Mouse (Mus musculus) CD4-positive helper T cell, adult 2 months (primary cell): ENCODE data around the gene Golga5.

Experiments used
- DNase-seq: peaks from one replicate; pipeline ENCODE4 v3.0.0-alpha.2; 2012; ENCODE audit warnings: low read depth, missing footprints, low spot score

Golga5 gene

GRCm38 (mm10) chr12:102511363-102511762 is 42.4 kb downstream of the Golga5 start:
- no peak for DNase-seq

GRCm38 (mm10) chr12:102514151-102514550 is 45.2 kb downstream of the Golga5 start:
- DNase-seq, result no peak

GRCm38 (mm10) chr12:102514751-102515150 is 45.8 kb downstream of the Golga5 start:
- no peak for DNase-seq

- no peak for DNase-seq
These were observed 47.2 kb downstream of the Golga5 start for GRCm38 (mm10) chr12:102516151-102516550.

- no peak for DNase-seq
These were observed 48.7 kb downstream of the Golga5 start for GRCm38 (mm10) chr12:102517647-102518046.

- no peak for DNase-seq
These were observed 51.2 kb downstream of the Golga5 start for GRCm38 (mm10) chr12:102519929-102520720.

- no peak for DNase-seq
These were observed 52.9 kb downstream of the Golga5 start for GRCm38 (mm10) chr12:102521777-102522319.

GRCm38 (mm10) chr12:102524216-102524615 is 55.3 kb downstream of the Golga5 start:
- no peak for DNase-seq

GRCm38 (mm10) chr12:102524760-102525159 is 55.8 kb downstream of the Golga5 start:
- peak; percentile 10 for DNase-seq

GRCm38 (mm10) chr12:102527989-102528388 is 59.1 kb downstream of the Golga5 start:
- no peak for DNase-seq

GRCm38 (mm10) chr12:102535796-102536195 is 66.9 kb downstream of the Golga5 start:
- DNase-seq, result no peak

GRCm38 (mm10) chr12:102540278-102540677 is 71.3 kb downstream of the Golga5 start:
- DNase-seq, result no peak

- no peak for DNase-seq
These were observed 72.2 kb downstream of the Golga5 start for GRCm38 (mm10) chr12:102541168-102541567.

GRCm38 (mm10) chr12:102545122-102545521 is 76.2 kb downstream of the Golga5 start:
- DNase-seq, result no peak
